Mouse (Mus musculus): ENCODE results near the gene Apobec2. TPM values are rescaled to one million over a fixed set of nuclear protein-coding genes. Genes with fewer than 3 reads are reported as not detected.
A peak's percentile ranks its signal among the peaks of the same experiment; 100 is the strongest.
"Not testable (repeated sequence)": the region's sequence is repeated elsewhere in the genome, so short reads cannot be mapped to it uniquely, and the experiment has no call there.

Apobec2 gene
- polyA plus RNA-seq (2015; fragmentation: Nextera tagmentation; extraction: Ambion mirVana) = 3.8 and 4.1 TPM in 2 replicates

GRCm38 (mm10) chr17:48432158-48432980 lies at the start of gene Apobec2:
Gene Apobec2 (minus strand): TSS chr17:48432930.
- H3K4me3 ChIP-seq (replicated peaks) = no peak within 1 kb of the TSS
- 0 out of 2 replicates have a peak within 1 kb of the TSS, but pooled peaks have one; percentile 5 for H3K9ac ChIP-seq
- peaks cover 55% of the 10 kb centered on the region for H3K4me1 ChIP-seq (replicated peaks)
- no peak within 1 kb of the TSS for H3K4me2 ChIP-seq (replicated peaks)
- H3K9me3 ChIP-seq = no peaks in the 10 kb centered on the region
- WGBS = 54% methylated on average over 16 of the region's 16 CpGs
- ATAC-seq = no peak
- H3K27me3 ChIP-seq (replicated peaks) = no peaks in the 10 kb centered on the region
- peak within 1 kb of the TSS; percentile 67 for H3K27ac ChIP-seq
- H3K36me3 ChIP-seq = no peaks in the 10 kb centered on the region

GRCm38 (mm10) chr17:48479952-48480351 lies 47.2 kb upstream of the Apobec2 start:
- H3K4me1 ChIP-seq (replicated peaks) = no peaks in the 10 kb centered on the region
- WGBS = 89% methylated on average over 10 of the region's 10 CpGs
- no peak overlapping the region for H3K4me3 ChIP-seq (replicated peaks)
- H3K4me2 ChIP-seq (replicated peaks) = no peak overlapping the region
- no peaks in the 10 kb centered on the region for H3K36me3 ChIP-seq
- H3K9me3 ChIP-seq = no peaks in the 10 kb centered on the region
- no peak for ATAC-seq
- H3K27ac ChIP-seq = no peak overlapping the region
- no peaks in the 10 kb centered on the region for H3K27me3 ChIP-seq (replicated peaks)
- no peak overlapping the region for H3K9ac ChIP-seq

- 89% methylated on average over 8 of the region's 8 CpGs for WGBS
- no peaks in the 10 kb centered on the region for H3K9me3 ChIP-seq
- H3K9ac ChIP-seq = no peak overlapping the region
- H3K4me3 ChIP-seq (replicated peaks) = no peak overlapping the region
- no peak overlapping the region for H3K27ac ChIP-seq
- ATAC-seq = no peak
- no peaks in the 10 kb centered on the region for H3K4me1 ChIP-seq (replicated peaks)
- H3K27me3 ChIP-seq (replicated peaks) = no peaks in the 10 kb centered on the region
- H3K4me2 ChIP-seq (replicated peaks) = no peak overlapping the region
- no peaks in the 10 kb centered on the region for H3K36me3 ChIP-seq
Observed at GRCm38 (mm10) chr17:48475444-48475843, 42.7 kb upstream of the Apobec2 start.

- not testable (repeated sequence) for ATAC-seq; H3K4me1 ChIP-seq (replicated peaks); H3K4me3 ChIP-seq (replicated peaks); H3K27me3 ChIP-seq (replicated peaks); H3K4me2 ChIP-seq (replicated peaks); H3K36me3 ChIP-seq; H3K27ac ChIP-seq; H3K9me3 ChIP-seq; H3K9ac ChIP-seq
- WGBS = 84% methylated on average over 6 of the region's 6 CpGs
Observed at GRCm38 (mm10) chr17:48474282-48474681, 41.6 kb upstream of the Apobec2 start.

- no peaks in the 10 kb centered on the region for H3K9me3 ChIP-seq
- H3K27me3 ChIP-seq (replicated peaks) = peaks cover 5% of the 10 kb centered on the region; the same call in 1 of the 2 replicates
- ATAC-seq = peak; percentile 74
- no peak overlapping the region for H3K9ac ChIP-seq
- peak overlapping the region; percentile 60 for H3K27ac ChIP-seq
- 0 out of 2 replicates have a peak, but pooled peaks cover 2% of the 10 kb centered on the region for H3K36me3 ChIP-seq
- H3K4me3 ChIP-seq (replicated peaks) = 0 out of 2 replicates have a peak overlapping the region, but pooled peaks have one; percentile 6
- peaks cover 6% of the 10 kb centered on the region; the same call in 1 of the 2 replicates for H3K4me1 ChIP-seq (replicated peaks)
- H3K4me2 ChIP-seq (replicated peaks) = peak overlapping the region; percentile 38
- WGBS = 13% methylated on average over 22 of the region's 22 CpGs
Observed at GRCm38 (mm10) chr17:48467395-48468231, 34.9 kb upstream of the Apobec2 start.

GRCm38 (mm10) chr17:48466769-48467394 lies 34.2 kb upstream of the Apobec2 start:
- ATAC-seq = peak; percentile 77
- Histone ChIP-seq H3K36me3 (peaks cover 2% of the 10 kb centered on the region; the same call in 1 of the 2 replicates), H3K9me3 (no peaks in the 10 kb centered on the region), H3K27me3 (replicated peaks) (peaks cover 5% of the 10 kb centered on the region; the same call in 1 of the 2 replicates), H3K27ac (peak overlapping the region; percentile 60), H3K9ac (no peak overlapping the region), H3K4me1 (replicated peaks) (peaks cover 6% of the 10 kb centered on the region; the same call in 1 of the 2 replicates), H3K4me2 (replicated peaks) (peak overlapping the region; percentile 38), H3K4me3 (replicated peaks) (0 out of 2 replicates have a peak overlapping the region, but pooled peaks have one; percentile 6)
- WGBS = 38% methylated on average over 22 of the region's 22 CpGs

- Histone ChIP-seq H3K4me2 (replicated peaks) (no peak overlapping the region), H3K27me3 (replicated peaks) (peaks cover 5% of the 10 kb centered on the region; the same call in 1 of the 2 replicates), H3K4me3 (replicated peaks) (no peak overlapping the region), H3K4me1 (replicated peaks) (peaks cover 6% of the 10 kb centered on the region; the same call in 1 of the 2 replicates), H3K9ac (no peak overlapping the region), H3K36me3 (peaks cover 2% of the 10 kb centered on the region; the same call in 1 of the 2 replicates), H3K27ac (no peak overlapping the region), H3K9me3 (no peaks in the 10 kb centered on the region)
- 91% methylated on average over 4 of the region's 4 CpGs for WGBS
- no peak for ATAC-seq
Observed at GRCm38 (mm10) chr17:48463391-48463790, 30.7 kb upstream of the Apobec2 start.

- Histone ChIP-seq H3K4me2 (replicated peaks) (no peak overlapping the region), H3K4me3 (replicated peaks) (no peak overlapping the region), H3K9me3 (no peaks in the 10 kb centered on the region), H3K27me3 (replicated peaks) (peaks cover 2% of the 10 kb centered on the region; the same call in 1 of the 2 replicates), H3K9ac (no peak overlapping the region), H3K27ac (no peak overlapping the region), H3K4me1 (replicated peaks) (peaks cover 2% of the 10 kb centered on the region; the same call in 1 of the 2 replicates), H3K36me3 (no peaks in the 10 kb centered on the region; the same call in 1 of the 2 replicates)
- no peak for ATAC-seq
- WGBS = 94% methylated on average over 13 of the region's 13 CpGs
Observed at GRCm38 (mm10) chr17:48462096-48462495, 29.4 kb upstream of the Apobec2 start.

GRCm38 (mm10) chr17:48457971-48458653 lies 25.4 kb upstream of the Apobec2 start:
- peak overlapping the region; percentile 32; the same call in 1 of the 2 replicates for H3K9ac ChIP-seq
- 50% methylated on average over 13 of the region's 13 CpGs for WGBS
- H3K4me1 ChIP-seq (replicated peaks) = no peaks in the 10 kb centered on the region; the same call in 1 of the 2 replicates
- H3K9me3 ChIP-seq = no peaks in the 10 kb centered on the region
- H3K27me3 ChIP-seq (replicated peaks) = no peaks in the 10 kb centered on the region
- no peaks in the 10 kb centered on the region; the same call in 1 of the 2 replicates for H3K36me3 ChIP-seq
- ATAC-seq = peak; percentile 74
- peak overlapping the region; percentile 88 for H3K27ac ChIP-seq
- peak overlapping the region; percentile 52 for H3K4me2 ChIP-seq (replicated peaks)
- H3K4me3 ChIP-seq (replicated peaks) = peak overlapping the region; percentile 42

- Histone ChIP-seq H3K4me1 (replicated peaks) (peaks cover 7% of the 10 kb centered on the region; the same call in 1 of the 2 replicates), H3K9me3 (no peaks in the 10 kb centered on the region), H3K27ac (peak overlapping the region; percentile 88), H3K27me3 (replicated peaks) (no peaks in the 10 kb centered on the region), H3K36me3 (no peaks in the 10 kb centered on the region), H3K4me2 (replicated peaks) (peak overlapping the region; percentile 52), H3K4me3 (replicated peaks) (peak overlapping the region; percentile 42), H3K9ac (no peak overlapping the region)
- WGBS = 62% methylated on average over 2 of the region's 2 CpGs
- ATAC-seq = peak; percentile 83
Observed at GRCm38 (mm10) chr17:48455955-48456354, 23.2 kb upstream of the Apobec2 start.

- 41% methylated on average over 11 of the region's 11 CpGs for WGBS
- Histone ChIP-seq H3K36me3 (no peaks in the 10 kb centered on the region), H3K4me3 (replicated peaks) (peak within 1 kb of the TSS; percentile 42), H3K9me3 (no peaks in the 10 kb centered on the region), H3K4me2 (replicated peaks) (peak within 1 kb of the TSS; percentile 52), H3K9ac (peak within 1 kb of the TSS; percentile 46), H3K27ac (peak within 1 kb of the TSS; percentile 72), H3K27me3 (replicated peaks) (no peaks in the 10 kb centered on the region), H3K4me1 (replicated peaks) (peaks cover 7% of the 10 kb centered on the region; the same call in 1 of the 2 replicates)
- peak; percentile 69 for ATAC-seq
Observed at GRCm38 (mm10) chr17:48454688-48455087, 22.0 kb upstream of the Apobec2 start, which contains the start of gene Unc5cl. Gene Unc5cl (plus strand): TSS chr17:48454901.

Data from intestine, embryonic 15.5 days (tissue).